Comparison of ENCODE assay signal across 19 mouse cellular contexts in genomic region chr5:113346651-113347050, GRCm38 (mm10). TPM values are rescaled to one million over a fixed set of nuclear protein-coding genes. Genes with fewer than 3 reads are reported as not detected.
DNase-seq lines count a peak whose midpoint lies in the region; ATAC-seq and TF ChIP-seq lines count a peak whose summit lies in the region.
"Not testable (repeated sequence)": the region's sequence is repeated elsewhere in the genome, so short reads cannot be mapped to it uniquely, and the experiment has no call there.
"Had no signal": no experiment of that assay in that cellular context is flagged by ENCODE, and none has a peak within 500 bp of the region (broad histone marks: within the 10 kb centered on the region; RNA-seq: fewer than 3 reads in every experiment).

No protein-coding gene starts in this region.

- 30% methylated on average over 5 of the region's 6 CpGs for WGBS in heart, embryonic 11.5 days (ENCODE audit: insufficient replicate concordance)
- 46% methylated on average over 6 of the region's 6 CpGs for WGBS in stomach, postnatal 0 days

- 0 out of 2 replicates have a peak, but pooled peaks have one; percentile 49 for ATAC-seq in heart, embryonic 11.5 days (replicated peaks; ENCODE audit: insufficient number of reproducible peaks, low FRiP score, low TSS enrichment)
- 0 out of 2 replicates have a peak, but pooled peaks have one; percentile 18 for ATAC-seq in stomach, postnatal 0 days (ENCODE audit: low FRiP score, low TSS enrichment)

- H3K36me3 ChIP-seq in ES-Bruce4 (ENCODE audit: control insufficient read depth, insufficient read depth, low read length, poor library complexity, severe bottlenecking); ES-E14 (ENCODE audit: control insufficient read depth, insufficient read depth, low read length, poor library complexity, severe bottlenecking); heart, embryonic 11.5 days (ENCODE audit: control insufficient read depth, insufficient read depth, low read length); stomach, postnatal 0 days (ENCODE audit: control insufficient read depth, insufficient read depth, low read length): not testable (repeated sequence)

- H3K27ac ChIP-seq in ES-Bruce4 (ENCODE audit: insufficient read depth, low read length) (peak overlapping the region; percentile 88), ES-E14 (ENCODE audit: insufficient read depth, low read depth, low read length, poor library complexity, severe bottlenecking) (peak overlapping the region; percentile 69)
- not testable (repeated sequence) for H3K27ac ChIP-seq in heart, embryonic 11.5 days (ENCODE audit: low read depth, low read length); stomach, postnatal 0 days (replicated peaks)

- H3K4me2 ChIP-seq in heart, embryonic 11.5 days; stomach, postnatal 0 days (replicated peaks; ENCODE audit: low read depth): not testable (repeated sequence)

- H3K9ac ChIP-seq in ES-Bruce4 (ENCODE audit: low read depth, poor library complexity, severe bottlenecking) (peak overlapping the region; percentile 36), ES-E14 (ENCODE audit: insufficient read depth, low read depth, low read length, poor library complexity, severe bottlenecking) (peak overlapping the region; percentile 80)
- not testable (repeated sequence) for H3K9ac ChIP-seq in heart, embryonic 11.5 days (ENCODE audit: low read depth, low read length); stomach, postnatal 0 days (ENCODE audit: low read length)

- H3K4me1 ChIP-seq in ES-Bruce4 (ENCODE audit: control insufficient read depth, insufficient read depth, low read length), result peaks cover 11% of the 10 kb centered on the region
- H3K4me1 ChIP-seq in ES-E14 (ENCODE audit: control insufficient read depth in 2 of 2, insufficient read depth in 2 of 2, low read length in 2 of 2, poor library complexity in 1 of 2), result peaks cover 7 to 32% of the 10 kb centered on the region in 2 experiments; a peak in 3 of 4 replicates
- not testable (repeated sequence) for H3K4me1 ChIP-seq in heart, embryonic 11.5 days (ENCODE audit: control insufficient read depth, insufficient read depth, low read length); stomach, postnatal 0 days (replicated peaks; ENCODE audit: control insufficient read depth, insufficient read depth)

- not testable (repeated sequence) for H3K9me3 ChIP-seq in ES-Bruce4 (replicated peaks; ENCODE audit: control insufficient read depth, insufficient read depth, low read length, poor library complexity, severe bottlenecking); ES-E14 (ENCODE audit: control insufficient read depth, insufficient read depth, low read depth, low read length); heart, embryonic 11.5 days (replicated peaks; ENCODE audit: control insufficient read depth, low read length); stomach, postnatal 0 days (ENCODE audit: control insufficient read depth, low read length)

- not testable (repeated sequence) for TF ChIP-seq POLR2A in ES-Bruce4 (IDR thresholded peaks at IDR 0.05; ENCODE audit: insufficient read depth, low read length)

- not testable (repeated sequence) for H3K27me3 ChIP-seq in ES-Bruce4 (ENCODE audit: control insufficient read depth, insufficient read depth, low read length, poor library complexity, severe bottlenecking); stomach, postnatal 0 days (ENCODE audit: control insufficient read depth, insufficient read depth, low read length)
- H3K27me3 ChIP-seq in heart, embryonic 11.5 days (ENCODE audit: control insufficient read depth, insufficient read depth, low read length), result peaks cover 79% of the 10 kb centered on the region

- in situ Hi-C loops in ES-E14 (cut with MboI; ENCODE audit: low sequenced_read_pairs in 2 of 2, unreplicated experiment in 2 of 2), result not testable (repeated sequence)

- not testable (repeated sequence) for TF ChIP-seq CTCF in ES-Bruce4 (IDR thresholded peaks at IDR 0.05; ENCODE audit: low read depth, low read length); stomach, postnatal 0 days (IDR thresholded peaks at IDR 0.05; ENCODE audit: low read depth)

- peak; percentile 65; the same call in 1 of the 2 replicates for TF ChIP-seq EP300 in ES-Bruce4 (IDR thresholded peaks at IDR 0.05; ENCODE audit: insufficient read depth, low read depth, low read length)
- TF ChIP-seq EP300 in stomach, postnatal 0 days (optimal IDR thresholded peaks at IDR 0.05), result not testable (repeated sequence)

- H3K4me3 ChIP-seq in ES-Bruce4 (ENCODE audit: low read depth, low read length) (peak overlapping the region; percentile 80), ES-E14 (ENCODE audit: insufficient read depth in 1 of 2, low read depth in 1 of 2, low read length in 2 of 2, poor library complexity in 1 of 2, severe bottlenecking in 1 of 2) (peak overlapping the region; percentile 77 to 78)
- H3K4me3 ChIP-seq in heart, embryonic 11.5 days (ENCODE audit: low read depth, low read length); stomach, postnatal 0 days (ENCODE audit: low read depth, low read length): not testable (repeated sequence)

- not testable (repeated sequence) for DNase-seq in ES-E14 (ENCODE audit: low read depth, low spot score); stomach, postnatal 0 days (ENCODE audit: low spot score)
- DNase-seq in ZHBTc4 (ENCODE audit: low read depth, low spot score), result peak; percentile 74

RNA-seq across cellular contexts. Expression of gene Aym1, which starts 10.4 kb away (rescaled TPM):
- not detected in 2 replicates for polyA plus RNA-seq in ES-Bruce4 (2011; ENCODE audit: insufficient read depth, insufficient read length, low read depth, missing spikeins)
- 1.3 TPM in 1 of 2 replicates, not detected in the other for total RNA-seq in ES-E14 (2012; rRNA removed)
- not detected in 2 replicates for polyA plus RNA-seq in heart, embryonic 11.5 days (2014; fragmentation: Nextera tagmentation; extraction: Ambion mirVana)
- polyA plus RNA-seq in stomach, postnatal 0 days (2015; fragmentation: Nextera tagmentation; extraction: Ambion mirVana), result not detected in 2 replicates
- total RNA-seq: adrenal gland, adult 2 months; adrenal gland, postnatal 10 days; adrenal gland, postnatal 25 days; adrenal gland, postnatal 4 days; common myeloid progenitor, adult 5-6 weeks; forebrain, postnatal 0 days; MEL had no signal
- polyA plus RNA-seq: adrenal gland, adult 2 months; brain, embryonic 14.5 days; C2C12; embryonic facial prominence, embryonic 11.5 days; embryonic facial prominence, embryonic 14.5 days; forebrain, embryonic 11.5 days; forebrain, embryonic 13.5 days; forebrain, embryonic 15.5 days; forebrain, postnatal 0 days had no signal

RNA-seq across cellular contexts. Expression of gene Sgsm1, which starts 36.1 kb away (rescaled TPM):
- 11.7 and 12.6 TPM in 2 replicates for polyA plus RNA-seq in ES-Bruce4 (2011; ENCODE audit: insufficient read depth, insufficient read length, low read depth, missing spikeins)
- total RNA-seq in ES-E14 (2012; rRNA removed), result 7.1 and 11.6 TPM in 2 replicates
- polyA plus RNA-seq in heart, embryonic 11.5 days (2014; fragmentation: Nextera tagmentation; extraction: Ambion mirVana), result 2.6 and 3.5 TPM in 2 replicates
- 3.2 and 4.2 TPM in 2 replicates for polyA plus RNA-seq in stomach, postnatal 0 days (2015; fragmentation: Nextera tagmentation; extraction: Ambion mirVana)
- total RNA-seq: MEL had no signal
